Comparison of ENCODE assay signal across 10 mouse cellular contexts in genomic region chr12:29349146-29349850, GRCm38 (mm10).
DNase-seq lines count a peak whose midpoint lies in the region; ATAC-seq and TF ChIP-seq lines count a peak whose summit lies in the region.
"Had no signal": no experiment of that assay in that cellular context is flagged by ENCODE, and none has a peak within 500 bp of the region (broad histone marks: within the 10 kb centered on the region; RNA-seq: fewer than 3 reads in every experiment).

No protein-coding gene starts in this region.

- H3K4me3 ChIP-seq in heart, embryonic 12.5 days = no peak overlapping the region
- H3K4me3 ChIP-seq in neural tube, embryonic 13.5 days = no peak overlapping the region
- no peak overlapping the region for H3K4me3 ChIP-seq in stomach, postnatal 0 days (ENCODE audit: low read depth, low read length)
- H3K4me3 ChIP-seq: embryonic facial prominence, embryonic 10.5 days; liver, embryonic 13.5 days had no signal

- peak; percentile 29 for DNase-seq in heart, postnatal 4 days
- no peak for DNase-seq in neural tube, embryonic 10.5 days (ENCODE audit: extremely low spot score, low spot score)
- peak; percentile 28 to 56 for DNase-seq in cerebellum, postnatal 25 days
- no peak for DNase-seq in stomach, postnatal 0 days (ENCODE audit: low spot score)
- DNase-seq: liver, embryonic 13.5 days; thymus, postnatal 14 days had no signal

- no peak overlapping the region for H3K4me2 ChIP-seq in heart, embryonic 12.5 days
- no peak overlapping the region for H3K4me2 ChIP-seq in neural tube, embryonic 13.5 days
- H3K4me2 ChIP-seq in stomach, postnatal 0 days (replicated peaks; ENCODE audit: low read depth) = no peak overlapping the region
- H3K4me2 ChIP-seq: liver, embryonic 13.5 days had no signal

- H3K27ac ChIP-seq in heart, embryonic 12.5 days (ENCODE audit: poor library complexity, severe bottlenecking) = no peak overlapping the region
- H3K27ac ChIP-seq in neural tube, embryonic 13.5 days (replicated peaks) = peak overlapping the region; percentile 72
- H3K27ac ChIP-seq in stomach, postnatal 0 days (replicated peaks) = no peak overlapping the region
- H3K27ac ChIP-seq: embryonic facial prominence, embryonic 10.5 days; liver, embryonic 13.5 days had no signal

- H3K27me3 ChIP-seq in heart, embryonic 12.5 days (replicated peaks) = peaks cover 4% of the 10 kb centered on the region; the same call in 1 of the 2 replicates
- H3K27me3 ChIP-seq in neural tube, embryonic 13.5 days = no peaks in the 10 kb centered on the region
- H3K27me3 ChIP-seq in stomach, postnatal 0 days (ENCODE audit: control insufficient read depth, insufficient read depth, low read length) = no peaks in the 10 kb centered on the region
- H3K27me3 ChIP-seq: liver, embryonic 13.5 days had no signal

- H3K36me3 ChIP-seq in heart, embryonic 12.5 days = no peaks in the 10 kb centered on the region
- H3K36me3 ChIP-seq in neural tube, embryonic 13.5 days = no peaks in the 10 kb centered on the region
- no peaks in the 10 kb centered on the region for H3K36me3 ChIP-seq in stomach, postnatal 0 days (ENCODE audit: control insufficient read depth, insufficient read depth, low read length)
- H3K36me3 ChIP-seq: embryonic facial prominence, embryonic 10.5 days; liver, embryonic 13.5 days had no signal

- no peak for ATAC-seq in heart, embryonic 12.5 days (ENCODE audit: insufficient number of reproducible peaks, low FRiP score)
- ATAC-seq in neural tube, embryonic 13.5 days (ENCODE audit: low read depth) = no peak
- no peak for ATAC-seq in activated CD4-positive, CD25-positive, alpha-beta regulatory T cell, adult 4 months
- no peak for ATAC-seq in stomach, postnatal 0 days (ENCODE audit: low FRiP score, low TSS enrichment)

- no peak for TF ChIP-seq EP300 in stomach, postnatal 0 days (optimal IDR thresholded peaks at IDR 0.05)

- TF ChIP-seq CTCF in stomach, postnatal 0 days (IDR thresholded peaks at IDR 0.05; ENCODE audit: low read depth) = no peak

- no peaks in the 10 kb centered on the region for H3K9me3 ChIP-seq in heart, embryonic 12.5 days (replicated peaks)
- H3K9me3 ChIP-seq in neural tube, embryonic 13.5 days = no peaks in the 10 kb centered on the region
- H3K9me3 ChIP-seq in stomach, postnatal 0 days (ENCODE audit: control insufficient read depth, low read length) = no peaks in the 10 kb centered on the region
- H3K9me3 ChIP-seq: embryonic facial prominence, embryonic 10.5 days; liver, embryonic 13.5 days had no signal

- 48% methylated on average over 9 of the region's 9 CpGs for WGBS in heart, embryonic 12.5 days
- WGBS in neural tube, embryonic 13.5 days = 51% methylated on average over 9 of the region's 9 CpGs
- WGBS in stomach, postnatal 0 days = 41% methylated on average over 9 of the region's 9 CpGs

- peaks cover 21% of the 10 kb centered on the region for H3K4me1 ChIP-seq in heart, embryonic 12.5 days (replicated peaks)
- peaks cover 30% of the 10 kb centered on the region for H3K4me1 ChIP-seq in neural tube, embryonic 13.5 days (replicated peaks)
- no peaks in the 10 kb centered on the region for H3K4me1 ChIP-seq in stomach, postnatal 0 days (replicated peaks; ENCODE audit: control insufficient read depth, insufficient read depth)
- H3K4me1 ChIP-seq: liver, embryonic 13.5 days had no signal

- no peak overlapping the region for H3K9ac ChIP-seq in heart, embryonic 12.5 days
- H3K9ac ChIP-seq in neural tube, embryonic 13.5 days = no peak overlapping the region
- no peak overlapping the region for H3K9ac ChIP-seq in stomach, postnatal 0 days (ENCODE audit: low read length)
- H3K9ac ChIP-seq: liver, embryonic 13.5 days had no signal

Comparison
In these comparisons a context has a peak if more than half of its experiments do, and no peak if none do; other contexts are left out.
1. DNase-seq: peak in heart, postnatal 4 days (single experiment) and cerebellum, postnatal 25 days (2 of 2); none in neural tube, embryonic 10.5 days (single experiment) and stomach, postnatal 0 days (single experiment).